Mouse (Mus musculus) spleen, embryonic (tissue): ENCODE data around the gene Ptprt.
"Not testable (repeated sequence)": the region's sequence is repeated elsewhere in the genome, so short reads cannot be mapped to it uniquely, and the experiment has no call there.

Source experiments
- CTCF ChIA-PET: fragments of 350-600 bp; sonication (Branson Sonifier 250); formaldehyde crosslinking; loops from one replicate; lab custom pipeline; 2022; lab: Charles Lee

Ptprt gene

DNA sequence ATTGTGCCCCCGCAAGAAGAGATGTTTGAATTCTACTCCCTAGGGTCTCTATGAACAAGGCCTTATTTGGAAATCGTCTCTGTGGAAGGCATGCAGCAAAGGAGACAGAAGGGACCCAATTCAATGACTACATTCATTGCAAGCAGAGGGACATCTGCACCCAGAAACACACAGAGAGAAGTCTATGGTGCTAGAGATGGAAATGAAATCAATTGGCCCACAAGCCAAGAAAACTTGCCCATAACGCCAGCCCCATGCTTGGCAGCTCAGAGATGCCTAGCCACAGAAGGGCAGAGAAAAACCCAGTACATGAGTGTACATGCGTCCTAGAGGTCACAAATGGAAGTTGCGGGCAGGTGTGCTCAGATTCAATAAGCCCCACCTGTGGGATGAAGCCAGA, 443.1 kb downstream of the Ptprt start:
- CTCF ChIA-PET, result no interaction called here

DNA sequence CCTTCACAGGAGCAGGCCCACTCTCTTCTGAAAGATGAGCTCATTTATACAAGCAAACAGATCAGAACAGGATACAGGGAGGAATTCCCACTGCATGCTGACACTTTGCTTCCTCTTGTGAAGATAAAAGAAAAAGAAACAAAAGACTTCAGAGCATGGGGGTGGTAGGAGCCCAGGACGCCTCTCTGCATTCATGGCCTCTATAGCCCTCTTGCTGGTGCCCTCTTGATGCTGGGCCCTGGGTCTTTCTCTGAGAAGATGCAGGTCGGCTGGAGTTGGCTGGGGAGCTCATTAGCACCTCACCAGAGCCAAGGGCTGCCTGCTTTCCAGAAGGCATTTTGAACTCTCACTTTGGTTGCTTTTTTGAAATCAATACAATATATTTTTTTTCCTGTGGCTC, 448.6 kb downstream of the Ptprt start:
- CTCF ChIA-PET, result interaction anchor here (0.7 kb wide), 1 partner anchor 527 kb away, joined by 9 read pairs; no protein-coding TSS in a partner anchor

DNA sequence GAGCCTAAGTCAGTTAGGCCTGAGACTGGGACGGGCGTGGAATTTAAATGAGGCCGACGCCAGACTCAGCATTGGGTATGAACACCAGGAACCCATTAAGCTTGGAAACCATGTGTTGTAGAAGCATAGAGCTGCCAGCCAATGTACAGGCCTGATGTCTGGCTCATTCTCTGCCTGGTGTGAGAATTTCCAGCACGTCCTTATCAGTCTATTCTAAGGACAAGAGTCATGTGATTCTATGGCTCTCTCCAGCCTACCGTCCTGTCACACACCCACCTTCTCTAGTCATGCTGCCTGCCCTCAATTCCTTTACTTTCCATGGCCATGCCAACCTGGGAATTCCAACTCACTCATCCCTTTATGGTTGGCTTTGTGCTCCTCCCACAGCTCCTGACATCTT, 450.4 kb downstream of the Ptprt start:
- CTCF ChIA-PET, result no interaction called here

DNA sequence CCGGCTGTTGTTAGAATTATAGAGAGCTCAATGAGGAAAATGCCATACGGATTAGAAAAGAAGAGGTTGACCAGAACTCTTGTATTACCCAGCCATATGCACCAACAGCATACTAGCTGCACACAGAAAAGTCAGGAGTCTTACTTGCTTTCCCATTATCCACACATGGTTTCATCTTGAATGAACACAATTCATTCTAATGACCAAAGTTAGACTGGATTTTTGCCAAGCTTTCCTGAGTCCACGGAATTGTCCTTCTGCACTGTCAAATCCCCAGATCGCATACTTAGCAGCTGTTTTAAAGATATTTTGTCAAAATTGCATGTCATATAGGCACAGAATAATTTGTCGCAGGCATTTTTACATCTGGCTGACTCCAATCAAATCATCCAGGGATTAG, 463.6 kb downstream of the Ptprt start:
- CTCF ChIA-PET, result no interaction called here

DNA sequence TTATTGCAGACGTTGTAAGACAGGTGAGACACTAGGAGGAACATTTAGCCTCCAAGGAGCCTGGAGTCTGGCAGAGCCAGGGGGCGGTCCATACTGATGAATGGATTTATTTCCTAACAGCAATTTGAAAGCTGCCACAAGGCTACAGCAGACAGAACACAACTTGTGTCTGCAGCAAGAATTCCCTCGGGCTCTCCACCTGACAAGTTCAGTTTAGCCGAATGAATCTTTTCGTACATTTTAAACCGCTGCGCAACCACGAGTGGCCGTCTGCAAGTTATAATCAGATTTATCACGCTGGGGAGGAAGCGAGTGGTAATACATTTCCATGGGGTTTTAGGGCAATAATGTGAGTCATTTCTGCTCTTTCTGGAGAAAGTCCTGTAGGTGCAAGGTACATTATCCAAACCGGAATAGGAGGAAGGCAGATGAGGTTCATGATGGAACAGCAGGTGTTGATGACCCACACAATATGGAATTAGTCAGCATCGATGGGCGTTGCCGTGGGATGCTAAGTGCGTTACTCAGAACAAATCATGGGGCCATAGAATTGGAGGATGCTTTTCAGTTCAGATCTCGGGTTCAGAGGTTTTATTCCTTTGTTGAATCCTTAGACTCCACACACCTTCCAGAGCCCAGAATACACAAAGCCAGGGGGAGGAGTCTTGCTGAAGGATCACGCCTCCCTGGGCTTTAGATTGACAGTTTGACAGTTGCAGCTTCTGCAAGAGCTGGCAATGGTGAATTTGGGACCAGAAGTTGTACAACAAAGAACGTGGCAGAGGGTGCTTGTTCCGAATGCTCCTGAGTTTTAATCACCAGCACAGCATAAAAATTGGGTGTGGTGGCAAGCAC, 478.1 kb downstream of the Ptprt start:
- CTCF ChIA-PET, result no interaction called here

DNA sequence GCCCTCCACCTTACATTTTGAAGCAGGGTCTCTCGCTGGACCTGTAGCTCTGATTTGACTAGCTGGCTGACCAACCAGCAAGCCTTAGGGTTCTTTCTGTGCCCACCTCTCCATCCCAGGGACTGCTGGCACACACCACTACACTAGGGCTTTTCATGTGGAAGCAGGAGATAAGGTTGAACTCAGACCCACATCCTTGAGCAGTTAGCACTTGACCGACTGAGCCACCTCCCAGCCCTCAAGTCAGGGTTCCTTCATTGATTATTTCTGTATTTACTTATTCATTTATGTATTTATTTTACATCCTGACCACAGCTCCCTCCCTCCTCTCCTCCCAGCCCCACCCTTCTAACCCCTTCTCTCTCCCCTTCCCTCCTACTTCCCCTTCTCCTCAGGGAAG, 479.1 kb downstream of the Ptprt start:
- CTCF ChIA-PET, result no interaction called here

DNA sequence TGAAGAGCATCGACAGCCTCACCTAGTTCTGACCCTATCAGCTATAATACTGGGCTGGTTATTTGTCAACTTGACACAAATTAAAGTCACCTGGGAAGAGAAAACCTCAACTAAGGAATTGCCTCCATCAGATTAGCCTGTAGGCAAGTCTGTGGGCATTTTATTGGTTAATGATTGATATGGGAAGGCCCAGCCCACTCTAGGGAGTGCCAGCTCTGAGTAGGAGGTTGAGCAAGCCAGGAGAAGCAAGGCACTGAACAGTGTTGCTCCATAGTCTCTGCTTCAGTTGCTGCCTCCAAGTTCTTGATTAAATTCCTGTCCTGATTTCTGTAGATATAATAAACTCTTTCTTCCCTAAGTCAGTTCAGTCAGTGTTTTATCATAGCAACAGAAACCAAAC, 488.4 kb downstream of the Ptprt start:
- CTCF ChIA-PET, result no interaction called here

DNA sequence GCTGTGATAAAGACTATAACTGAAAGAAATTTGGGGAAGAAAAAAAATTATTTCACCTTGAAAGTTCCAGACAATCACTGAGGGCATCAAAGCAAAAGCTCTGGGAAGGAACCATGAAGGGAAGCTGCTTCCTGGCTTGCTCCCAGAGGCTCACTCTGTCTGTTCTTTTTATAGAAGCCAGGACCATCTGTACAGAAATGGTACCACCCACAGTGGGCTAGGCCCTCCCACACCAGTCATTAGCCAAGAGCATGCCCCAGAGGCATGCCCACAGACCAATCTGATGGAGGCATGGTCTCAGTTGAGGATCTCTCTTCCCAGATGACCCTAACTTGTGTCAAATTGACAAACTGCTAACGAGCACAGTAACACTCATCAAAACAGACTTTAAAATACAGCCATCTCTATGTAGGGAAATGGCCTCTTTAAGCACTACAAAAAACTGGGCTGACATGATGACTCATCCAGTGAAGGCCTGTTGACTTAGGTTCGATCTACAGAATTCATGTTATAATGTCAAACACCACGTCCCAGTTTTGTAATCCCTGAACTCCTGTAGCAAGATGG, 519.0 kb downstream of the Ptprt start:
- CTCF ChIA-PET, result no interaction called here

DNA sequence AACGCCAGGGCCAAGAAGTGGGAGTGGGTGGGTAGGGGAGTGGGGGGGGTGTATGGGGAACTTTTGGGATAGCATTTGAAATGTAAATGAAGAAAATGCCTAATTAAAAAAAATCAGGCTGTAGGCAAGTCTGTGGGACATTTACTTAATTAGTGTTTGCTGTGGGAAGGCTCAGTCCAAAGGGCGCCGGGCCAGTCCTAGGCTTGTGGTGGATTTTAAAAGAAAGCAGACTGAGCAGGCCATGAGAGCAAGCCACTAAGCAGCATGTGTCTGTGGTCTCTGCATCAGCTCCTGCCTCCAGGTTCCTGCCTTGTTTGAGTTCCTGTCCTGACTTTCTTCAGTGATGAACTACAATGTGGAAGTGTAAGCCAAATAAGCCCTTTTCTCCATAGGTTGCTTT, 524.8 kb downstream of the Ptprt start:
- CTCF ChIA-PET, result not testable (repeated sequence)

DNA sequence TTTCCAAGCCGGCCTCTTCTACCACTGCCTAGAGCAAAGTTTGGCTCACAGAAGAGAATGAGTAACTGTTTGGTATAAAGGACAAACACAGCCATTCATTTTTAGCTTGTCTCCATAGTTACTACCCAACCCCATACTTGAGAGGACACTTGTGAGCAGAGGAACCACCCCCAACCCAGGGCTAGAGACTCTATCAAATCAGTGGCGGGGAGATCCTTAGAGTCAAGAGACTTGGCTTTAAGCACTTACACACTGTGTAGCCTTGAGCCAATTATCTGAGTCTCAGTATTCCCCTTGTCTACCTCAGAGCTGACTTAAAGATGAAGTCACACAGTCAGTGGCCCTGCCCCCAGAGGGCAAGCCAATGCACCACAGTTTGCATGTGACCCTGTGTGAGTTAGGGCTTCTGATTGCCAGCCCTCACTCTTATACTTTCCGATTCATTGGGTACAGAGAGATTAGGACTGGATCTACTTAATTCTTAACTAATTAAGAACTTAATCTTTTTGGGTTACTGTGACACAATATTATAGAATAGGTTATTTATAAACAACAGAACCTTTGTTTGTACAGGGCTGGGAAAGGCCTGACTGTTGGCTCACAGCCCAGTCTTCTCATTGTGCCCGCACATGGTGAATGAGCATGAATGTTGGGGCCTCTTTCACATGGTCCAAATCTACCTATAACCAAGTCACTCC, 529.2 kb downstream of the Ptprt start:
- CTCF ChIA-PET, result no interaction called here

DNA sequence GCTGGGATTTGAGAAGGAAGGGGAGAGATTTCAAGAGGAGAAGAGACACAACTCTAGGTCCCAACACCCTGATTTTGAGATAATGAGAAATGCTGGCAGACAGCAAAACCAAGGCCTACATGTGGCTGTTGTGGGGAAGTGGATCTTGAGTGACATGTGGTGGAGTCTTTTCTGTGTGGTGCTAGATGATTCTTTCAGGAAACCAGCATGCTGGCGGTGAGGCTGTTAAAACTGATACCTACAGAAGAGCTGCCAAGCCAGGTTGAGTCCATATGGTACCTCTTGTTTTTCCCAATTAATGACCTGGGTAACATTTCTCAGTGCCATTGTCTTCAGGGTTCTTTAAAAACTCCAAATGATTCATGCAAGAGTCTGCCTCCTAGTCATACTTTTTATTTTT, 531.1 kb downstream of the Ptprt start:
- CTCF ChIA-PET, result no interaction called here

DNA sequence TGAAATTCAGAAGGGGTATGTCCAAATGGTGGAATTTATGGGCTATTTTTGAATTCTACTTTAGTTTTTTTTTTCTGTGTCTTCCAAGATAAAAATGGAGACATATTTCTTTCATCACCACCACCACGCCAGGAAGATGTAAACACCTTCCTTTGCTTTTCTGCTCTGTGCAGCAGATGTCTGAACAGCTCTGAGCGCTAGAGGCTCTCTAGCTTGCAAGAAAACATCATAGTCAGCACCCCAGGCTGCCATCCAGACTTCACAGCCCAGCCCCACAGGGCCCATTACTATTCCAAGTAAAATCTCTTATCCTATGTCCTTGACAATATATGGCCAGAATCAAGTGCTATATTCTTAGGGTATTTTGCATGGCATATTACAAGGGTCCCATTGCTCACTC, 542.9 kb downstream of the Ptprt start:
- CTCF ChIA-PET, result no interaction called here

DNA sequence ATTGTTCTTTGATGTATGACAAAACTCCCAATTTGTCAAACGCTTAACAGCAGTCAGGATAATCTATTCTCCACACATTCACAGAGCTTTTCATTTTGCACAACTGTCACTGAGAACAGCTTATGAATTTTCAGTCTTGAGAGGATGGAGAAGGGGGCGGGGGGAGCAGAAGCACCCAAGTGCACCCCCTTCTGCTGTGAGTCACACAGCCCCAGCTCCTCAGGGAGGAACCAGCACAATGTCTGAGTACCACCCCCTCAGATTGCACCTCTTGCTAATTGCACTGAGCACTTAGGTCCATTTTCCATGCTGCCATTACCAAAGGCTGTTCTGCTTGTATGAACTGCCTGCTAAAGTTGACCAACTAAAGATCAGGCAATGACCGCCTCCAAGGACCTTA, 578.6 kb downstream of the Ptprt start:
- CTCF ChIA-PET, result no interaction called here

DNA sequence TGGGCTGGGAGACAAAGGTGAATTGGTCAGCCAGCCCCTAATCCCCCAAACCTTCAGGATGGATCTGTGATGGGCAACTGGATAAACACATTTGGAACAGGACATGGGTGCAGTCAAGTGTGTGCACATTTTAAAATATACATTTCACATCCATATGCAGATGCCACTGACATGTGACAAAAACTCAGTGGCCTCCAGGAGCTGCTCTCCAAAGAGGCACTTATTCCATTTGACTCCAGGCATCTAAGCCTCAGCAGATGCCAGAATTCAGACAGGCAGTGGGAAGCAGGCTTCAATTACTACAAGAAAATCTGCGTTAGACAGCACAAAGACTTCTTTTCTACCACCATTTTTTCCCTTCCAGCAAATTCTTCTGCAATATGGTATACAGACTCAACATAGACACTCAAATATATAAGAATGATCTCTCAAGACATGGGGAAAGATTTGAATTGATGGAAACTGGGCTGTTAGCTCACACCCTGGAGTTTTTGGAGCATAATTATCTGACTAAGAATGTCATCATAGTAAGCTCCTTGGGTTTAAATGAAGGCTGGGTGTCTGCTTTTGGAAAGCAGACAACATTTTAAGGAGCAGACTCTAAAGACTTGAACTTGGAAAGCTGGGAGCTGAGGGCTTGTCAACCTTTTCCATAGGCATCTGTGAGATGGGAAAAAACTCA, 580.1 kb downstream of the Ptprt start:
- CTCF ChIA-PET, result no interaction called here

DNA sequence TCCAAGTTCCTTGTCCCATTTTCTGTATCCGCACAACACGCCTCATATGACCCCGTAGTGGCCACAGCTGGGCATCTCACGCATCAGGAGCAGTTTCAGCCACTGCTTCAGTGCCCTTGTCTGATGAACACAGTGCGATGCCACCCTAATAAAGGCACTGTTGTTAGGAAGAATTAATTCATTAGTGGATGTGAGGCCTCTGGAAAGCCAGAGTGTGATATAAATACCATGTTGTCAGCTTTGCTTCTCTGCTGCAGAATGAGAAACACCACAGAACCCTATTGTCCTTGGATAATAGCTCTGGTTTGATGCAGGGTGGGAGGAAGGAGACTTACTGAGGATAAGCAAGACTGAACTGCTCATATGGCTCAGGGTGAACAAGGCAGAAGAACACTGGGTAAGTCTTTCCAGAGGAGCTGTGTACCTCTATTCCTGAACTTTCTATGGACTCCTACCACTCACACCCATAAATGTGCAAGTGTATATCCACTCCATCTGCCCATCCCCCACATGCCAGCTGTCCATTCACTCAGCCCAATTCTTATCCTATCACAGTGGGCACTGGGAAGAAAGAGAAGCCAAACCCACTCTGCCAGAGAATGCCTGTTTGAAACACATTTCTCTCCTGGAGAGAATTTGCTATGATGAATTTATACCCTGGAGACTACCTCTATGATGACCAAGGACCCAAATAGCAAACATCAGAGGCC, 582.2 kb downstream of the Ptprt start:
- CTCF ChIA-PET, result no interaction called here

DNA sequence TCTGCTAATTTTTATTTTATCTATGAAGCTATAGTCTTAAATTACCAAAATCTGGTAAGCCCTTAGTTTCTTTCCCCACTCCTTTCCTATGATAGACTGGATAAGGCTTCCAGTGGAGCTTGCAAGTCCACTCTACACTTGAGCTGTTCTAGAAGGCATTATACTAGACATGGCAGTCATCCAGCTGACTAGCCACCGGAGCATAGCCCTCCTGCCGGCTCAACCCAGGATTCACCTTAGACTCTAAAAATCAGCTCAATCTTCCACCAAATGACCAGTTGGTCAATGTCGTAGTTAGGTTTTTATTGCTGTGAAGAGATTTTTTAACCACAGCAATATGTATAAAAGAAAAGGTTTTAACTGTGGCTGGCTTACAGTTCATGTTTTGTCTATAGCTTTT, 608.1 kb downstream of the Ptprt start:
- CTCF ChIA-PET, result no interaction called here

DNA sequence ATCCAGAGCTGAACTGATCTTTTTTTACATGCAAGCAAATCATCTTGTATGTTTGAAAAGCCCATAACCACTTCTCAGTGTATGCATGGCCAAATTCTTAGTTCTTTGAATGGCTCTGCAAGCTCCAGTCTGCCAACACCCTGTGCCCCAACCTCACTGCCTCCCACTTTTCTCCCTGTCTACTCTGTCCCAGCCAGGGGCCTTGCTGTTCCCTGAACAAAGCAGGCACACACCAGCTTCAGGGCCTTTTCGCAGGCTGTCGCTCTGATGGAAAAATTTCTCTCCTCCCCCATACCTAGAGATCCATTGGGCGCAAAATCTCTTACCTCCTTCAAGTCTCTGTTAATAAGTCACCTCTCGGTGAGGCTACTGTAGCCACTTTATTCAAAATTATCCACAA, 610.7 kb downstream of the Ptprt start:
- CTCF ChIA-PET, result no interaction called here

DNA sequence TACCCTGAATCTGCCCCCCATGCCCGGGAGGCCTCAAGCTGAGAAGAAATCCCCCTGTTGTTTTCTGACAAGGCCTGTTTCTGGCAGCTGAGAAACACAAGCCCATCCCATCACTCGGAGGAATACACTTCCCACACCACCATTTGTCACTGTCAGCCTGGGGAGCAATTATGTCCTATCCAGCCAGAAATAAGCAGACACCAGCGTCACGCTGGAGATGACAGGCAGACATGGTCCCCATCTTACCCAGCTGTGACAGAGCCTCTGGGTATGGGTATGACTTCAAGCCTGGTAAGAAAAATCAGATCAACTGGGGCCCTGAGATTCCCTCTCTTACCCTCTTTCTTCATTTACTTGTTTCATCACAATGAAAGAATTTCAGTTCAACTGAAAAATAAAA, 625.3 kb downstream of the Ptprt start:
- CTCF ChIA-PET, result no interaction called here

DNA sequence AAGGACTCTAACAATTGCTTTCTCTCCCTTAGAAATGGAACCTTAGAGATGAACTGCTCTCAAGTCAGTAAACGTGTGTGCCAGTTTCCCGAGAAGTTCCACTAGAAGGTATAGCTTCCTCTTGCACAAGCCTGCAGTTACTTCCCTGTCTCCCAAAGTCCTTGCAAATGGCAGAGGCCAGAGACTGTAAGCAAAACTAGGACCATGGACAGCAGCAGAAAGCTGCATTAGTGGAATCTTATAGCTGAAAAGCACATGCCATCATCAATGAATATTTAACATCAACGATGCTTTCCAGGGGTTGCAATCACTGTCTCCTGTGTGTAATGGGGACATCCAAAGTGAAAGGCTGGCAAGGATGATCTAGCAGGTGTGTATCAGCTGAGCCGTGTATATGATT, 629.3 kb downstream of the Ptprt start:
- CTCF ChIA-PET, result no interaction called here

DNA sequence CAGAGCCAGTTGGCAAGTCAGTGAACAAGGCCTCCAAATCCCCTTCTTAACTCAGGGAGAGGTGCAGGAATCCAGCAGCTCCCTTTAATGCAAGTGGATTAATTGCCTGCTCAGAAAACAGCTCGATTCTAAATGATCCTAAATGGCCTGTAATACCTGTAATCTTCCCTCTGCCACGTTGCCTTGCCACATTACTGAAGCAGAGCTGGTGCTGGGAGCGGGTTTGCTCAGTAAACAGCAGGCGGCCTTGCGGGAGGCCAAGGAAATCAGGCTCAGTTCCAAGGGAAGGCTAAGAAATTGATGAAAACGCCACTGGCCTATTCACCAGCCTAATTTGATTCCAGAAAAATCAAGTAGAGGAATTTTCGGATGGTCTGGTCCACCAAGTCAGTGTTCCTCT, 659.9 kb downstream of the Ptprt start:
- CTCF ChIA-PET, result interaction anchor here (0.6 kb wide), 1 partner anchor 38 kb away, joined by 6 read pairs; no protein-coding TSS in a partner anchor

DNA sequence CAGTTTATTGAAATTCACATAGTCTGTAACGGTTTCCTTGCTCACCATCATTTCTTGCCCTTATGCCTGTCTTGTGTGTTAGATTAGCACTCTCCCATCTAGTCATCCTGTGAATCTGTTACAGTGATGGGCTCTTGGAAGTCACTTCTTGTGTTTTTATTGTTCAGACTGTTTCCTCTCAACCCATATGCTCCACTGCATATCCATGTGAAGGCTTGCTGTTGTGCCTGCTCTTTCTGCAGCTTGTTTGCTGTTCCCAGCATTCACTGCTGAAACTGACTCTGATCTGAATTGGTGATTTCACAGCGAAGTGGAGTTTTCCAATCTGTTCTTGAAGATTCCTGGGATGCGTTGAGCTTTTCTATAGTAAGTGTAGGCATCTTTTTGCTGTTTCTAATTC, 678.6 kb downstream of the Ptprt start:
- CTCF ChIA-PET, result no interaction called here
